Mouse (Mus musculus) heart, postnatal 0 days (tissue): ENCODE measurements around the gene Stx4a.
A peak's percentile ranks its signal among the peaks of the same experiment; 100 is the strongest.

Source experiments
- CTCF ChIP-seq: IDR thresholded peaks from 2 replicates; pipeline ENCODE4 v1.5.1; 2016; ENCODE audit warnings: antibody characterized with exemption, control low read depth, low read depth
- EP300 ChIP-seq: IDR thresholded peaks from 2 replicates; pipeline ENCODE4 v1.6.1; 2016; ENCODE audit warnings: antibody characterized with exemption, low read depth

GRCm38 (mm10) chr7:127777474-127778266 is 46.4 kb upstream of the Stx4a start:
- no peak for TF ChIP-seq CTCF
- 0 out of 2 replicates have a peak, but pooled peaks have one; percentile 3 for TF ChIP-seq EP300
